In genomic region chr8:105773441-105773861, GRCm38 (mm10) we compare ENCODE assay signal across 24 mouse cellular contexts. TPM values are rescaled to one million over a fixed set of nuclear protein-coding genes. Genes with fewer than 3 reads are reported as not detected.
DNase-seq lines count a peak whose midpoint lies in the region; ATAC-seq lines count a peak whose summit lies in the region.
"Had no signal": no experiment of that assay in that cellular context is flagged by ENCODE, and none has a peak within 500 bp of the region (broad histone marks: within the 10 kb centered on the region; RNA-seq: fewer than 3 reads in every experiment).

No protein-coding gene starts in this region.

- H3K4me3 ChIP-seq in hindbrain, embryonic 11.5 days (ENCODE audit: low read depth, low read length), result no peak overlapping the region
- H3K4me3 ChIP-seq in forebrain, embryonic 13.5 days, result no peak overlapping the region
- H3K4me3 ChIP-seq: embryonic facial prominence, embryonic 15.5 days; hindbrain, embryonic 15.5 days; limb, embryonic 10.5 days; liver, embryonic 13.5 days; lung, embryonic 15.5 days; neural tube, embryonic 12.5 days had no signal

- H3K27me3 ChIP-seq in hindbrain, embryonic 11.5 days (ENCODE audit: control insufficient read depth, insufficient read depth, low read length), result no peaks in the 10 kb centered on the region
- H3K27me3 ChIP-seq in forebrain, embryonic 13.5 days, result no peaks in the 10 kb centered on the region
- H3K27me3 ChIP-seq: embryonic facial prominence, embryonic 15.5 days; hindbrain, embryonic 15.5 days; liver, embryonic 13.5 days; lung, embryonic 15.5 days; neural tube, embryonic 12.5 days had no signal

- ATAC-seq in hindbrain, embryonic 11.5 days (ENCODE audit: low FRiP score), result no peak
- ATAC-seq in forebrain, embryonic 13.5 days, result no peak
- ATAC-seq: forebrain, embryonic 14.5 days had no signal

- H3K9ac ChIP-seq in hindbrain, embryonic 11.5 days (ENCODE audit: low read depth, low read length), result no peak overlapping the region
- H3K9ac ChIP-seq in forebrain, embryonic 13.5 days, result no peak overlapping the region
- H3K9ac ChIP-seq: embryonic facial prominence, embryonic 15.5 days; hindbrain, embryonic 15.5 days; liver, embryonic 13.5 days; lung, embryonic 15.5 days; neural tube, embryonic 12.5 days had no signal

- H3K9me3 ChIP-seq in hindbrain, embryonic 11.5 days (ENCODE audit: control insufficient read depth, low read length), result no peaks in the 10 kb centered on the region
- no peaks in the 10 kb centered on the region for H3K9me3 ChIP-seq in forebrain, embryonic 13.5 days (replicated peaks)
- H3K9me3 ChIP-seq: embryonic facial prominence, embryonic 15.5 days; hindbrain, embryonic 15.5 days; limb, embryonic 10.5 days; liver, embryonic 13.5 days; lung, embryonic 15.5 days; neural tube, embryonic 12.5 days had no signal

- peak; percentile 52 for DNase-seq in adrenal gland, adult 2 months
- DNase-seq in adrenal gland, postnatal 4 days (ENCODE audit: low spot score in 2 of 2), result no peak
- DNase-seq in ovary, postnatal 36 days (ENCODE audit: low spot score), result peak; percentile 38
- DNase-seq in ovary, postnatal 10 days (ENCODE audit: low spot score), result no peak
- peak; percentile 44 for DNase-seq in cerebellum, adult 8-10 months
- DNase-seq in hindbrain, embryonic 11.5 days (ENCODE audit: low spot score), result no peak
- DNase-seq in layer of hippocampus, adult 18-20 months (ENCODE audit: low spot score in 2 of 2), result no peak
- DNase-seq: embryo, embryonic 11 days; gastrocnemius, postnatal 25 days; heart, postnatal 14 days; liver, embryonic 13.5 days; thymus, postnatal 4 days had no signal

- H3K36me3 ChIP-seq in hindbrain, embryonic 11.5 days (ENCODE audit: control insufficient read depth, insufficient read depth, low read length), result peaks cover 11% of the 10 kb centered on the region
- peaks cover 95% of the 10 kb centered on the region for H3K36me3 ChIP-seq in forebrain, embryonic 13.5 days (ENCODE audit: poor library complexity, severe bottlenecking)

- no peak overlapping the region for H3K27ac ChIP-seq in hindbrain, embryonic 11.5 days (ENCODE audit: low read depth, low read length)
- no peak overlapping the region for H3K27ac ChIP-seq in forebrain, embryonic 13.5 days
- H3K27ac ChIP-seq: embryonic facial prominence, embryonic 15.5 days; hindbrain, embryonic 15.5 days; limb, embryonic 10.5 days; liver, embryonic 13.5 days; lung, embryonic 15.5 days; macrophage; neural tube, embryonic 12.5 days had no signal

- H3K4me1 ChIP-seq in hindbrain, embryonic 11.5 days (replicated peaks; ENCODE audit: control insufficient read depth, insufficient read depth, low read length), result no peaks in the 10 kb centered on the region
- H3K4me1 ChIP-seq in forebrain, embryonic 13.5 days, result no peaks in the 10 kb centered on the region
- H3K4me1 ChIP-seq: embryonic facial prominence, embryonic 15.5 days; hindbrain, embryonic 15.5 days; limb, embryonic 10.5 days; lung, embryonic 15.5 days; neural tube, embryonic 12.5 days had no signal

- WGBS in hindbrain, embryonic 11.5 days, result 93% methylated on average over 1 of the region's 1 CpGs
- WGBS in forebrain, embryonic 13.5 days, result 97% methylated on average over 1 of the region's 1 CpGs

- no peak overlapping the region for H3K4me2 ChIP-seq in hindbrain, embryonic 11.5 days (replicated peaks; ENCODE audit: low read depth, low read length)
- no peak overlapping the region for H3K4me2 ChIP-seq in forebrain, embryonic 13.5 days
- H3K4me2 ChIP-seq: embryonic facial prominence, embryonic 15.5 days; heart, embryonic 11.5 days; hindbrain, embryonic 15.5 days; liver, embryonic 13.5 days; lung, embryonic 15.5 days; midbrain, embryonic 11.5 days; neural tube, embryonic 12.5 days had no signal

RNA-seq across cellular contexts. Expression of gene Gfod2, which starts 15.0 kb away (rescaled TPM):
- 10 to 100 TPM in 1 of 2 experiments, 1 to 10 TPM in 1; 7.8 to 14.2 TPM for total RNA-seq in adrenal gland, adult 2 months (2021)
- 8.1 and 9.6 TPM in 2 replicates for polyA plus RNA-seq in adrenal gland, adult 2 months (2012; rRNA removed)
- 10 to 100 TPM in 1 of 2 experiments, 1 to 10 TPM in 1; 8.3 to 11.6 TPM for total RNA-seq in adrenal gland, postnatal 4 days (2021)
- 38.3 and 41.6 TPM in 2 replicates for polyA plus RNA-seq in hindbrain, embryonic 11.5 days (2014; fragmentation: Nextera tagmentation; extraction: Ambion mirVana)
- total RNA-seq in layer of hippocampus, adult 18-20 months (2021), result 10 to 100 TPM; 19.0 to 23.3 TPM
- 64.7 and 65.7 TPM in 2 replicates for polyA plus RNA-seq in forebrain, embryonic 13.5 days (2015; fragmentation: Nextera tagmentation; extraction: Ambion mirVana)
- total RNA-seq: monocyte, adult 5-6 weeks had no signal

RNA-seq across cellular contexts. Expression of gene Ranbp10, which starts 53.7 kb away (rescaled TPM):
- 10 to 100 TPM; 19.7 to 23.6 TPM for total RNA-seq in adrenal gland, adult 2 months (2021)
- 22.2 and 27.3 TPM in 2 replicates for polyA plus RNA-seq in adrenal gland, adult 2 months (2012; rRNA removed)
- 10 to 100 TPM; 36.5 to 37.6 TPM for total RNA-seq in adrenal gland, postnatal 4 days (2021)
- 13.7 and 17.8 TPM in 2 replicates for polyA plus RNA-seq in hindbrain, embryonic 11.5 days (2014; fragmentation: Nextera tagmentation; extraction: Ambion mirVana)
- total RNA-seq in layer of hippocampus, adult 18-20 months (2021), result 10 to 100 TPM; 24.7 to 25.7 TPM
- polyA plus RNA-seq in forebrain, embryonic 13.5 days (2015; fragmentation: Nextera tagmentation; extraction: Ambion mirVana), result 14.2 and 14.7 TPM in 2 replicates

RNA-seq across cellular contexts. Expression of gene Tsnaxip1, which starts 54.1 kb away (rescaled TPM):
- not detected for total RNA-seq in adrenal gland, adult 2 months (2021)
- polyA plus RNA-seq in adrenal gland, adult 2 months (2012; rRNA removed), result not detected in 2 replicates
- not detected for total RNA-seq in adrenal gland, postnatal 4 days (2021)
- 1.2 and 1.4 TPM in 2 replicates for polyA plus RNA-seq in hindbrain, embryonic 11.5 days (2014; fragmentation: Nextera tagmentation; extraction: Ambion mirVana)
- total RNA-seq in layer of hippocampus, adult 18-20 months (2021), result under 1 TPM in 1 of 2 experiments, not detected in 1; 0.25 TPM
- polyA plus RNA-seq in forebrain, embryonic 13.5 days (2015; fragmentation: Nextera tagmentation; extraction: Ambion mirVana), result 0.43 and 1.00 TPM in 2 replicates
- total RNA-seq: gastrocnemius, postnatal 25 days; MEL; monocyte, adult 5-6 weeks had no signal
- polyA plus RNA-seq: macrophage had no signal

Comparison
In these comparisons a context has a peak if more than half of its experiments do, and no peak if none do; other contexts are left out.
1. DNase-seq: peak in adrenal gland, adult 2 months (single experiment), ovary, postnatal 36 days (single experiment) and cerebellum, adult 8-10 months (single experiment); none in adrenal gland, postnatal 4 days (0 of 2), ovary, postnatal 10 days (single experiment), hindbrain, embryonic 11.5 days (single experiment) and layer of hippocampus, adult 18-20 months (0 of 2).